Mouse (Mus musculus) neural tube, embryonic 13.5 days (tissue): ENCODE data around the gene Stpg3. TPM values are rescaled to one million over a fixed set of nuclear protein-coding genes. Genes with fewer than 3 reads are reported as not detected.

Experiments
- ATAC-seq: fragments of 200-750 bp; cut with Nextera tagmentation; 2 replicates; pipeline ENCODE4 v1.8.0; 2017; ENCODE audit warnings: low read depth, mild to moderate bottlenecking, moderate TSS enrichment, moderate library complexity
- H3K27ac ChIP-seq: fragments of 300-500 bp; sonication (generic); replicated peaks from 2 replicates; pipeline ENCODE4 v1.5.1; 2015; ENCODE audit warnings: moderate library complexity, mild to moderate bottlenecking, inconsistent platforms
- H3K27me3 ChIP-seq: fragments of 300-500 bp; sonication (generic); 2 replicates; pipeline ENCODE4 v1.6.1; 2015; ENCODE audit warnings: mild to moderate bottlenecking, inconsistent platforms
- H3K36me3 ChIP-seq: fragments of 300-500 bp; sonication (generic); 2 replicates; pipeline ENCODE4 v1.6.1; 2015; ENCODE audit warnings: mild to moderate bottlenecking, inconsistent platforms
- H3K4me1 ChIP-seq: fragments of 300-500 bp; sonication (generic); replicated peaks from 2 replicates; pipeline ENCODE4 v1.6.1; 2015; ENCODE audit warnings: inconsistent platforms
- H3K4me2 ChIP-seq: fragments of 300-500 bp; sonication (generic); 2 replicates; pipeline ENCODE4 v1.6.1; 2015; ENCODE audit warnings: inconsistent platforms, mild to moderate bottlenecking, moderate library complexity
- H3K4me3 ChIP-seq: fragments of 300-500 bp; sonication (generic); 2 replicates; pipeline ENCODE4 v1.5.1; 2015; ENCODE audit warnings: mild to moderate bottlenecking, inconsistent platforms
- H3K9ac ChIP-seq: fragments of 300-500 bp; sonication (generic); 2 replicates; pipeline ENCODE4 v1.6.1; 2015; ENCODE audit warnings: moderate library complexity, mild to moderate bottlenecking, inconsistent platforms
- H3K9me3 ChIP-seq: fragments of 300-500 bp; sonication (generic); 2 replicates; pipeline ENCODE4 v1.6.1; 2016; ENCODE audit warnings: inconsistent platforms
- WGBS: fragments of 180-500 bp; shearing (Covaris S2); methylation state at CpG from one replicate; pipeline ENCODE4 v1.1.7; 2015; 5-methylcytosine and 5-hydroxymethylcytosine counted together
- polyA plus RNA-seq: library from polyadenylated mRNA; unstranded; fragments of >200 nt; fragmentation: Nextera tagmentation; extraction: Ambion mirVana; gene quantifications from 2 replicates; pipeline ENCODE4 v1.2.1, GENCODE M21; 2015

The Stpg3 gene
- polyA plus RNA-seq, 1 experiment from 2014 or later, result 0.15 TPM

- H3K27me3 ChIP-seq, result no peaks in the 10 kb centered on the region
- peak overlapping the region; percentile 74 for H3K9ac ChIP-seq
- H3K4me2 ChIP-seq, result peak overlapping the region; percentile 55
- peaks cover 30% of the 10 kb centered on the region for H3K4me1 ChIP-seq
- peak; percentile 97 for ATAC-seq
- H3K9me3 ChIP-seq, result no peaks in the 10 kb centered on the region
- WGBS, result 2% methylated on average over 41 of the region's 41 CpGs
- H3K27ac ChIP-seq, result peak overlapping the region; percentile 97
- peak overlapping the region; percentile 50 for H3K4me3 ChIP-seq
- peaks cover 14% of the 10 kb centered on the region for H3K36me3 ChIP-seq
Observed at GRCm38 (mm10) chr2:25224766-25225752, 10.6 kb upstream of the Stpg3 start.

GRCm38 (mm10) chr2:25224492-25224765 lies 10.0 kb upstream of the Stpg3 start, which contains the start of gene Tubb4b:
Gene Tubb4b, minus strand, starts transcription at chr2:25224702.
- Histone ChIP-seq H3K27ac (peak within 1 kb of the TSS; percentile 97), H3K27me3 (no peaks in the 10 kb centered on the region), H3K4me1 (peaks cover 30% of the 10 kb centered on the region), H3K4me3 (peak within 1 kb of the TSS; percentile 94), H3K9me3 (no peaks in the 10 kb centered on the region), H3K9ac (peak within 1 kb of the TSS; percentile 91), H3K36me3 (peaks cover 14% of the 10 kb centered on the region), H3K4me2 (peak within 1 kb of the TSS; percentile 96)
- no peak for ATAC-seq
- WGBS, result under 1% methylated on average over 17 of the region's 17 CpGs

- peak overlapping the region; percentile 95 for H3K27ac ChIP-seq
- 3% methylated on average over 51 of the region's 53 CpGs for WGBS
- H3K27me3 ChIP-seq, result no peaks in the 10 kb centered on the region
- peaks cover 14% of the 10 kb centered on the region for H3K36me3 ChIP-seq
- peaks cover 27% of the 10 kb centered on the region for H3K4me1 ChIP-seq
- peak overlapping the region; percentile 91 for H3K9ac ChIP-seq
- peak overlapping the region; percentile 94 for H3K4me3 ChIP-seq
- ATAC-seq, result peak; percentile 29
- peak overlapping the region; percentile 96 for H3K4me2 ChIP-seq
- H3K9me3 ChIP-seq, result no peaks in the 10 kb centered on the region
Observed at GRCm38 (mm10) chr2:25223681-25224491, 9.4 kb upstream of the Stpg3 start.

- no peaks in the 10 kb centered on the region for H3K9me3 ChIP-seq
- no peak for ATAC-seq
- H3K27ac ChIP-seq, result no peak overlapping the region
- peaks cover 14% of the 10 kb centered on the region for H3K36me3 ChIP-seq
- WGBS, result 70% methylated on average over 5 of the region's 5 CpGs
- H3K4me1 ChIP-seq, result peaks cover 20% of the 10 kb centered on the region
- H3K27me3 ChIP-seq, result no peaks in the 10 kb centered on the region
- no peak overlapping the region for H3K4me3 ChIP-seq
- no peak overlapping the region for H3K4me2 ChIP-seq
- H3K9ac ChIP-seq, result no peak overlapping the region
Observed at GRCm38 (mm10) chr2:25221331-25221772, 6.9 kb upstream of the Stpg3 start.

GRCm38 (mm10) chr2:25218445-25218844 lies 4.0 kb upstream of the Stpg3 start, which contains the start of gene Fam166a:
Gene Fam166a, plus strand, starts transcription at chr2:25218745.
- H3K4me1 ChIP-seq, result peaks cover 7% of the 10 kb centered on the region
- H3K36me3 ChIP-seq, result peaks cover 14% of the 10 kb centered on the region
- H3K4me3 ChIP-seq, result no peak within 1 kb of the TSS
- ATAC-seq, result no peak
- H3K27ac ChIP-seq, result no peak within 1 kb of the TSS
- H3K4me2 ChIP-seq, result no peak within 1 kb of the TSS
- H3K9me3 ChIP-seq, result no peaks in the 10 kb centered on the region
- no peak within 1 kb of the TSS for H3K9ac ChIP-seq
- peaks cover 9% of the 10 kb centered on the region; the same call in 1 of the 2 replicates for H3K27me3 ChIP-seq

GRCm38 (mm10) chr2:25217666-25218065 lies 3.2 kb upstream of the Stpg3 start:
- Histone ChIP-seq H3K4me1 (no peaks in the 10 kb centered on the region), H3K4me3 (no peak overlapping the region), H3K4me2 (no peak overlapping the region), H3K36me3 (peaks cover 14% of the 10 kb centered on the region), H3K27ac (no peak overlapping the region), H3K27me3 (peaks cover 15% of the 10 kb centered on the region; the same call in 1 of the 2 replicates), H3K9me3 (no peaks in the 10 kb centered on the region), H3K9ac (no peak overlapping the region)
- ATAC-seq, result no peak
- 57% methylated on average over 2 of the region's 2 CpGs for WGBS

- Histone ChIP-seq H3K27me3 (peaks cover 17% of the 10 kb centered on the region; the same call in 1 of the 2 replicates), H3K4me1 (peaks cover 27% of the 10 kb centered on the region), H3K36me3 (peaks cover 9% of the 10 kb centered on the region; the same call in 1 of the 2 replicates), H3K9ac (no peak overlapping the region), H3K4me3 (no peak overlapping the region), H3K27ac (no peak overlapping the region), H3K4me2 (no peak overlapping the region), H3K9me3 (no peaks in the 10 kb centered on the region)
- 67% methylated on average over 23 of the region's 23 CpGs for WGBS
- no peak for ATAC-seq
Observed at GRCm38 (mm10) chr2:25213266-25213865, 1.1 kb downstream of the Stpg3 start.

GRCm38 (mm10) chr2:25211121-25211670 lies 3.2 kb downstream of the Stpg3 start, which contains the start of gene Nelfb:
Gene Nelfb, minus strand, starts transcription at chr2:25211489.
- peaks cover 30% of the 10 kb centered on the region for H3K36me3 ChIP-seq
- H3K9me3 ChIP-seq, result no peaks in the 10 kb centered on the region
- ATAC-seq, result peak; percentile 94
- H3K4me2 ChIP-seq, result peak within 1 kb of the TSS; percentile 95
- WGBS, result under 1% methylated on average over 44 of the region's 44 CpGs
- H3K27ac ChIP-seq, result peak within 1 kb of the TSS; percentile 92
- peaks cover 17% of the 10 kb centered on the region; the same call in 1 of the 2 replicates for H3K27me3 ChIP-seq
- H3K9ac ChIP-seq, result peak within 1 kb of the TSS; percentile 93
- peaks cover 38% of the 10 kb centered on the region for H3K4me1 ChIP-seq
- peak within 1 kb of the TSS; percentile 90 for H3K4me3 ChIP-seq

- Histone ChIP-seq H3K4me1 (peaks cover 38% of the 10 kb centered on the region), H3K27me3 (peaks cover 17% of the 10 kb centered on the region; the same call in 1 of the 2 replicates), H3K9ac (peak overlapping the region; percentile 93), H3K36me3 (peaks cover 35% of the 10 kb centered on the region), H3K4me2 (peak overlapping the region; percentile 95), H3K4me3 (peak overlapping the region; percentile 90), H3K9me3 (no peaks in the 10 kb centered on the region), H3K27ac (peak overlapping the region; percentile 92)
- WGBS, result under 1% methylated on average over 24 of the region's 24 CpGs
- peak; percentile 62 for ATAC-seq
Observed at GRCm38 (mm10) chr2:25210686-25211085, 3.8 kb downstream of the Stpg3 start.

- 0 out of 2 replicates have a peak, but pooled peaks cover under 1% of the 10 kb centered on the region for H3K27me3 ChIP-seq
- peaks cover 66% of the 10 kb centered on the region for H3K36me3 ChIP-seq
- no peak overlapping the region for H3K27ac ChIP-seq
- peaks cover 38% of the 10 kb centered on the region for H3K4me1 ChIP-seq
- H3K4me3 ChIP-seq, result no peak overlapping the region
- ATAC-seq, result no peak
- H3K9ac ChIP-seq, result no peak overlapping the region
- WGBS, result 97% methylated on average over 1 of the region's 1 CpGs
- no peak overlapping the region for H3K4me2 ChIP-seq
- H3K9me3 ChIP-seq, result no peaks in the 10 kb centered on the region
Observed at GRCm38 (mm10) chr2:25207593-25207992, 6.8 kb downstream of the Stpg3 start.

- peaks cover 15% of the 10 kb centered on the region for H3K4me1 ChIP-seq
- peak; percentile 47 for ATAC-seq
- no peak overlapping the region for H3K27ac ChIP-seq
- no peaks in the 10 kb centered on the region for H3K27me3 ChIP-seq
- H3K9me3 ChIP-seq, result no peaks in the 10 kb centered on the region
- no peak overlapping the region for H3K4me3 ChIP-seq
- H3K9ac ChIP-seq, result no peak overlapping the region
- no peak overlapping the region for H3K4me2 ChIP-seq
- H3K36me3 ChIP-seq, result peaks cover 99% of the 10 kb centered on the region
- 55% methylated on average over 4 of the region's 4 CpGs for WGBS
Observed at GRCm38 (mm10) chr2:25203631-25204214, 10.7 kb downstream of the Stpg3 start.
